Mouse (Mus musculus): ENCODE data around the gene Wdfy3.

- TF ChIP-seq CTCF (IDR thresholded peaks at IDR 0.05; ENCODE audit: control insufficient read depth, insufficient read depth, low read length) = no peak
- no peak for TF ChIP-seq POLR2A (IDR thresholded peaks at IDR 0.05; ENCODE audit: borderline replicate concordance, control insufficient read depth, low read depth, low read length)
Measured at GRCm38 (mm10) chr5:102003371-102003770, 66.3 kb downstream of the Wdfy3 start.

Measured in bone marrow, adult 2 months (tissue).